Mouse (Mus musculus) stomach, postnatal 0 days (tissue): Measurements from ENCODE around the gene Rex1bd. TPM values are rescaled to one million over a fixed set of nuclear protein-coding genes. Genes with fewer than 3 reads are reported as not detected.

Source experiments
- ATAC-seq: fragments of 200-750 bp; cut with Nextera tagmentation; 2 replicates; pipeline ENCODE4 v1.8.0; 2017; ENCODE audit not compliant: low FRiP score, low TSS enrichment
- DNase-seq: peaks from one replicate; pipeline ENCODE4 v3.0.0-alpha.2; 2016; ENCODE audit warnings: low spot score
- H3K27ac ChIP-seq: fragments of 300-500 bp; sonication (generic); replicated peaks from 2 replicates; pipeline ENCODE4 v1.5.1; 2014; ENCODE audit warnings: mild to moderate bottlenecking, control low read depth
- H3K27me3 ChIP-seq: fragments of 300-500 bp; sonication (generic); 2 replicates; pipeline ENCODE4 v1.6.1; 2014; ENCODE audit warnings: low read length; ENCODE audit not compliant: control insufficient read depth, insufficient read depth
- H3K36me3 ChIP-seq: fragments of 300-500 bp; sonication (generic); 2 replicates; pipeline ENCODE4 v1.6.1; 2014; ENCODE audit warnings: low read length, mixed read lengths; ENCODE audit not compliant: control insufficient read depth, insufficient read depth
- H3K4me1 ChIP-seq: fragments of 300-500 bp; sonication (generic); replicated peaks from 2 replicates; pipeline ENCODE4 v1.6.1; 2014; ENCODE audit warnings: antibody characterized with exemption; ENCODE audit not compliant: control insufficient read depth, insufficient read depth
- H3K4me2 ChIP-seq: fragments of 300-500 bp; sonication (generic); replicated peaks from 2 replicates; pipeline ENCODE4 v1.6.1; 2014; ENCODE audit warnings: low read depth, mild to moderate bottlenecking, control low read depth, moderate library complexity
- H3K4me3 ChIP-seq: fragments of 300-500 bp; sonication (generic); 2 replicates; pipeline ENCODE4 v1.5.1; 2014; ENCODE audit warnings: low read depth, low read length, control low read depth
- H3K9ac ChIP-seq: fragments of 300-500 bp; sonication (generic); 2 replicates; pipeline ENCODE4 v1.6.1; 2014; ENCODE audit warnings: mild to moderate bottlenecking, low read length, control low read depth, mixed read lengths
- H3K9me3 ChIP-seq: fragments of 300-500 bp; sonication (generic); 2 replicates; pipeline ENCODE4 v1.6.1; 2016; ENCODE audit warnings: low read length; ENCODE audit not compliant: control insufficient read depth
- CTCF ChIP-seq: IDR thresholded peaks from 2 replicates; pipeline ENCODE4 v1.5.1; 2016; ENCODE audit warnings: antibody characterized with exemption, low read depth, mild to moderate bottlenecking, moderate library complexity
- EP300 ChIP-seq: optimal IDR thresholded peaks from 2 replicates; pipeline ENCODE3; 2016; ENCODE audit warnings: antibody characterized with exemption
- WGBS: fragments of 180-500 bp; shearing (Covaris S2); extraction: QIAGEN DNeasy Blood & Tissue Kit; methylation state at CpG from one replicate; pipeline ENCODE4 v1.1.7; 2014; 5-methylcytosine and 5-hydroxymethylcytosine counted together
- polyA plus RNA-seq: library from polyadenylated mRNA; unstranded; fragments of >200 nt; fragmentation: Nextera tagmentation; extraction: Ambion mirVana; gene quantifications from 2 replicates; pipeline ENCODE4 v1.2.1, GENCODE M21; 2015

Rex1bd gene
- polyA plus RNA-seq, result 119 and 122 TPM in 2 replicates

DNA sequence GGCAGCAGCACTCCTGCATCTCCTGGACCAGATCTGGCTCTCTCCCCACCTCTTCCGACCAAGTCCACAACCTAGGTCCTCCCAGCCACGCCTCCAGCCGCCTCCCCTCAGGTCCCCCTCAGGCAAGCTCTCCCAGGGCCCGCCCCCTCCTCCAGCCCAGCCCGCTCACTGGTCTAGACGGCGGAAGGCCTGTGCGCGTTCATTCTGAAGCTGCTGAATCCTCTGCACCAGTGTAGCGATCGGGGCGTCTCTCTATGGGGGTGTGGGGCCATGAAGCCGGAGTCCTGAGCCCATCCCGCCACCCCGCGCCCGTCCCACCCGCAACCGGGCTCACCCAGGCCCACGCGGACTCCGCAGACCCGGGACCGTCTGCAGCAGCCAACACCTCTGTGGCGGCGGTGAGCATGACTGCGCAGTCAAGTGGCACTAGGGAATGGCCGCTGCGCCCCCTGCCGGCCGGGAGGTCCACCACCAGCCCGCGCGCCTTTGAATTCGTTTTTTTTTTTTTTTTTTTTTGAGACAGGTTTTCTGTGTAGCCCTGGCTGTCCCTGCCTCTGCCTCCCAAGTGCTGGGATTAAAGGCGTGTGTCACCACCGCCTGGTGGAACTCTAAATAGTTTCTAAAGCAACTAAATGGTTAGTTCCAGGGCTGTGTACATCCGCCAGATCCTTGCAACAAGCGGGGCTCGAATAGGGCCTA lies at the start of gene Rex1bd:
Gene Rex1bd, minus strand, starts transcription at position 425 of the 699 bp plus-strand sequence.
- Histone ChIP-seq H3K27ac (peak within 1 kb of the TSS; percentile 91), H3K9me3 (no peaks in the 10 kb centered on the region), H3K4me3 (peak within 1 kb of the TSS; percentile 71), H3K27me3 (no peaks in the 10 kb centered on the region), H3K36me3 (peaks cover 12% of the 10 kb centered on the region; the same call in 1 of the 2 replicates), H3K9ac (peak within 1 kb of the TSS; percentile 85), H3K4me2 (peak within 1 kb of the TSS; percentile 73), H3K4me1 (peaks cover 3% of the 10 kb centered on the region)
- peak; percentile 95 for DNase-seq
- peak; percentile 83 for ATAC-seq
- TF ChIP-seq EP300 (no peak), CTCF (peak; percentile 91)
- 3% methylated on average over 40 of the region's 40 CpGs for WGBS

GRCm38 (mm10) chr8:70555079-70555747 lies 48.7 kb upstream of the Rex1bd start:
- H3K4me2 ChIP-seq, result no peak overlapping the region
- peaks cover 8% of the 10 kb centered on the region for H3K4me1 ChIP-seq
- no peak overlapping the region for H3K4me3 ChIP-seq
- no peak overlapping the region for H3K9ac ChIP-seq
- TF ChIP-seq CTCF (no peak), EP300 (no peak)
- DNase-seq (no peak), ATAC-seq (no peak)
- no peaks in the 10 kb centered on the region for H3K27me3 ChIP-seq
- H3K27ac ChIP-seq, result no peak overlapping the region
- no peaks in the 10 kb centered on the region for H3K9me3 ChIP-seq
- peaks cover 2% of the 10 kb centered on the region; the same call in 1 of the 2 replicates for H3K36me3 ChIP-seq
- 86% methylated on average over 4 of the region's 4 CpGs for WGBS

- Histone ChIP-seq H3K36me3 (peaks cover 2% of the 10 kb centered on the region; the same call in 1 of the 2 replicates), H3K4me3 (no peak overlapping the region), H3K9ac (no peak overlapping the region), H3K9me3 (no peaks in the 10 kb centered on the region), H3K4me1 (peaks cover 8% of the 10 kb centered on the region), H3K27ac (0 out of 2 replicates have a peak overlapping the region, but pooled peaks have one; percentile 53), H3K4me2 (no peak overlapping the region), H3K27me3 (no peaks in the 10 kb centered on the region)
- ATAC-seq (no peak; the same call in 1 of the 2 replicates), DNase-seq (peak; percentile 51)
- TF ChIP-seq CTCF (no peak), EP300 (no peak)
Measured at GRCm38 (mm10) chr8:70553740-70554139, 47.2 kb upstream of the Rex1bd start.

- no peak overlapping the region for H3K9ac ChIP-seq
- TF ChIP-seq EP300, result no peak
- TF ChIP-seq CTCF, result no peak
- H3K27ac ChIP-seq, result no peak overlapping the region; the same call in 1 of the 2 replicates
- ATAC-seq, result 0 out of 2 replicates have a peak, but pooled peaks have one; percentile 25
- H3K4me1 ChIP-seq, result peaks cover 8% of the 10 kb centered on the region
- no peak overlapping the region for H3K4me3 ChIP-seq
- H3K4me2 ChIP-seq, result no peak overlapping the region
- H3K9me3 ChIP-seq, result no peaks in the 10 kb centered on the region
- peaks cover 2% of the 10 kb centered on the region; the same call in 1 of the 2 replicates for H3K36me3 ChIP-seq
- 4% methylated on average over 1 of the region's 1 CpGs for WGBS
- no peak for DNase-seq
- no peaks in the 10 kb centered on the region for H3K27me3 ChIP-seq
Measured at GRCm38 (mm10) chr8:70552836-70553235, 46.3 kb upstream of the Rex1bd start.

DNA sequence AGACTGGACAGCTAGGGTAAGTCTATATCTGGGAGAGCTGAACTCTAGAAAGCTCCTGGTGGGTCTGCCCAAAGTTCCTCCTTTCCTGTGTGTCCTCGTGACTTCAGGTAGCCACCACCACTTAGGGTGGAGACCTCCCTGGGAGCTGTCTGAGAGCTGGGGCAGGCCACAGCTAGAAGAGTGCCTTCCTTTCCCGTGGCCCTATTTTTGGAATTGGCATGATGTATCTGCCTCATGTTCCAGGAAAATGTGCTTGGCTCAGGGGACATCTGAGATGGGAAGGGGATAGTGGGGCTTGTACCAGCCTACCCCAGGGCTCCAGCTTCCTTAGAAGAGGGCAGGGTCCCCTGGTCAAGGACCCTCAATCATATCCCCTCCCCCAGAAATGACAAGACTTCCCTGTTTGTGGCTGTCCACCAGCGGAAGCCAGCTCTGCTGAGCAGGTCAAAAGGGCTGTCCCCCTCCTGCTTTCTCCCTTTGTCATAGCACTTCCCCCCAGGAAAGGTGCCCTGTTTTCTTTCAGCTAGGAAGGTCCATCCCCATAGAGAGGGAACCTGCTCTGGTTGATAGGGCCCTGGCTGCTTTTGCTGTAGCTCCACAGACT lies 45.1 kb upstream of the Rex1bd start:
- H3K9ac ChIP-seq, result no peak overlapping the region
- H3K27ac ChIP-seq, result 0 out of 2 replicates have a peak overlapping the region, but pooled peaks have one; percentile 40
- H3K4me2 ChIP-seq, result no peak overlapping the region
- no peak overlapping the region for H3K4me3 ChIP-seq
- H3K36me3 ChIP-seq, result no peaks in the 10 kb centered on the region; the same call in 1 of the 2 replicates
- H3K9me3 ChIP-seq, result no peaks in the 10 kb centered on the region
- H3K27me3 ChIP-seq, result no peaks in the 10 kb centered on the region
- WGBS, result 52% methylated on average over 3 of the region's 3 CpGs
- H3K4me1 ChIP-seq, result peaks cover 8% of the 10 kb centered on the region
- TF ChIP-seq EP300, result no peak
- TF ChIP-seq CTCF, result no peak
- DNase-seq, result no peak
- no peak for ATAC-seq
